Mouse (Mus musculus) lung, adult 2 months (tissue): ENCODE results near the gene Ccdc92b.

ENCODE experiments used
- CTCF ChIP-seq: fragments of 200-500 bp; IDR thresholded peaks from 2 replicates; pipeline ENCODE4 v1.5.1; 2011; ENCODE audit warnings: mild to moderate bottlenecking, low read length, control low read depth; ENCODE audit not compliant: insufficient read depth
- POLR2A ChIP-seq: fragments of 200-500 bp; IDR thresholded peaks from 2 replicates; pipeline ENCODE4 v1.6.1; 2011; ENCODE audit warnings: low read depth, mild to moderate bottlenecking, control low read depth, low read length, borderline replicate concordance; ENCODE audit errors: extremely low read depth

DNA sequence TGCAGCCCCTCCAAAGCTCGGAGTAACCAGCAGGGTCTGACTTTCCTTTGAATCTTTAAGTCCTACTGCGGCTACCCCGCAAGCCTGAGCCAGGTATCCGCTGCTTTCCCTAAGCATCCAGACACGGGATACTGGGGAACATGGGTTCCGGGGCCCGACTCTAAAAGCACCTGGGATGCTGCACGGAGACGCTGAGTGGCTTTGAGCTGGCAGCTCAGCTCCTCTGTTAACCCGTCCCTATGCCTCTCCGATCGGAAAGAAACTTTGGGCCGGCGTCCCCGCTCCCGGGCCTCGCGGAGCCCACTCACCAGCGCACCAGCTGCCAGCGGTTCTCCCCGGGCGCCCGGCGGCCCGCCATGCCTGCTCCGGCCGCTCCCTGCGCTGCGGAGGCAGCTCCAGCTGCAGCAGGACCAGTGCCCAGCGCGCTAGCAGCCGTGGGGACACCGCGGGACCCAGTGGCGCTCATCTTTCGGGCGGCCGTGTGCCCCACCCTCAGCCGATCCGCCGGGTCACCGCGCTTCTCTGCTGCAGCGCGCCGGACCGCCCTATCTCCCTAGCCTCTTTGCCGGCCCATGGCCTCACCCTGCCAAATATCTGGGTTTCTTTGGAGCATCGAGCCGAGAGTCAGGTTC lies 8.7 kb upstream of the Ccdc92b start, which contains the start of gene Rap1gap2:
- TF ChIP-seq CTCF (no peak), POLR2A (no peak)
